Comparison of ENCODE assay signal across 26 mouse cellular contexts in genomic region chr2:60181696-60182095, GRCm38 (mm10). TPM values are rescaled to one million over a fixed set of nuclear protein-coding genes. Genes with fewer than 3 reads are reported as not detected.
A peak's percentile ranks its signal among the peaks of the same experiment; 100 is the strongest.
DNase-seq lines count a peak whose midpoint lies in the region; ATAC-seq and TF ChIP-seq lines count a peak whose summit lies in the region.
"Had no signal": no experiment of that assay in that cellular context is flagged by ENCODE, and none has a peak within 500 bp of the region (broad histone marks: within the 10 kb centered on the region; RNA-seq: fewer than 3 reads in every experiment).

No protein-coding gene starts in this region.

- TF ChIP-seq CTCF in hindbrain, postnatal 0 days (IDR thresholded peaks at IDR 0.05; ENCODE audit: low read depth), result peak; percentile 32; the same call in 1 of the 2 replicates
- peak; percentile 35 for TF ChIP-seq CTCF in liver, postnatal 0 days (IDR thresholded peaks at IDR 0.05; ENCODE audit: low read depth)

- no peak for TF ChIP-seq EP300 in liver, postnatal 0 days (IDR thresholded peaks at IDR 0.05; ENCODE audit: low read depth)

- 47% methylated on average over 2 of the region's 2 CpGs for WGBS in hindbrain, postnatal 0 days
- WGBS in hindbrain, embryonic 13.5 days, result 67% methylated on average over 2 of the region's 2 CpGs
- 29% methylated on average over 2 of the region's 2 CpGs for WGBS in liver, postnatal 0 days (ENCODE audit: insufficient replicate concordance)

- no peak overlapping the region for H3K4me2 ChIP-seq in hindbrain, postnatal 0 days (ENCODE audit: low read depth, low read length)
- no peak overlapping the region for H3K4me2 ChIP-seq in hindbrain, embryonic 13.5 days
- H3K4me2 ChIP-seq in liver, postnatal 0 days (ENCODE audit: low read depth, low read length), result no peak overlapping the region; the same call in 1 of the 2 replicates
- H3K4me2 ChIP-seq: midbrain, embryonic 15.5 days; stomach, embryonic 15.5 days had no signal

- no peak for DNase-seq in hindbrain, postnatal 0 days (ENCODE audit: low spot score)
- DNase-seq in liver, postnatal 0 days, result no peak
- no peak for DNase-seq in liver
- peak; percentile 31 for DNase-seq in 416B (ENCODE audit: low read depth)
- peak; percentile 24 for DNase-seq in adipocyte (ENCODE audit: low spot score)
- no peak for DNase-seq in heart, adult 8-10 months (ENCODE audit: low spot score)
- DNase-seq in left cerebral cortex, adult 11 months (ENCODE audit: low spot score), result no peak
- DNase-seq: adrenal gland, postnatal 36 days; cerebellum, adult 11 months; cerebellum, adult 9-11 months; gastrocnemius, postnatal 25 days; kidney, adult 18-20 months; kidney, postnatal 14 days; layer of hippocampus, postnatal 36 days; right cerebral cortex, adult 18-20 months; right cerebral cortex, postnatal 4 days; thymus, adult 18-20 months; thymus, postnatal 36 days had no signal

- H3K9ac ChIP-seq in hindbrain, postnatal 0 days (replicated peaks; ENCODE audit: low read length), result no peak overlapping the region
- no peak overlapping the region for H3K9ac ChIP-seq in hindbrain, embryonic 13.5 days
- H3K9ac ChIP-seq in liver, postnatal 0 days (replicated peaks), result no peak overlapping the region
- H3K9ac ChIP-seq: midbrain, embryonic 15.5 days; stomach, embryonic 15.5 days had no signal

- H3K36me3 ChIP-seq in hindbrain, postnatal 0 days (ENCODE audit: insufficient read depth, low read length), result no peaks in the 10 kb centered on the region
- no peaks in the 10 kb centered on the region for H3K36me3 ChIP-seq in hindbrain, embryonic 13.5 days
- H3K36me3 ChIP-seq in liver, postnatal 0 days (replicated peaks; ENCODE audit: insufficient read depth, low read length), result no peaks in the 10 kb centered on the region
- H3K36me3 ChIP-seq: embryonic facial prominence, embryonic 10.5 days; heart, embryonic 10.5 days; hindbrain, embryonic 10.5 days; midbrain, embryonic 15.5 days; stomach, embryonic 15.5 days had no signal

- H3K9me3 ChIP-seq in hindbrain, postnatal 0 days (ENCODE audit: low read length), result no peaks in the 10 kb centered on the region
- H3K9me3 ChIP-seq in hindbrain, embryonic 13.5 days, result no peaks in the 10 kb centered on the region
- no peaks in the 10 kb centered on the region for H3K9me3 ChIP-seq in liver, postnatal 0 days (ENCODE audit: low read length)
- H3K9me3 ChIP-seq: embryonic facial prominence, embryonic 10.5 days; heart, embryonic 10.5 days; hindbrain, embryonic 10.5 days; megakaryocyte, embryonic 14.5 days; midbrain, embryonic 15.5 days; stomach, embryonic 15.5 days had no signal

- no peak for ATAC-seq in hindbrain, postnatal 0 days
- no peak for ATAC-seq in hindbrain, embryonic 13.5 days (ENCODE audit: low FRiP score)
- peak; percentile 29; the same call in 1 of the 2 replicates for ATAC-seq in liver, postnatal 0 days
- ATAC-seq: forebrain, embryonic 16.5 days; midbrain, embryonic 15.5 days had no signal

- H3K4me3 ChIP-seq in hindbrain, postnatal 0 days (ENCODE audit: low read length), result no peak overlapping the region
- no peak overlapping the region for H3K4me3 ChIP-seq in hindbrain, embryonic 13.5 days
- H3K4me3 ChIP-seq in liver, postnatal 0 days (ENCODE audit: low read depth, low read length), result no peak overlapping the region
- H3K4me3 ChIP-seq: embryonic facial prominence, embryonic 10.5 days; heart, embryonic 10.5 days; hindbrain, embryonic 10.5 days; megakaryocyte, embryonic 14.5 days; midbrain, embryonic 15.5 days; stomach, embryonic 15.5 days had no signal

- no peak overlapping the region for H3K27ac ChIP-seq in hindbrain, postnatal 0 days
- H3K27ac ChIP-seq in hindbrain, embryonic 13.5 days, result no peak overlapping the region
- no peak overlapping the region for H3K27ac ChIP-seq in liver, postnatal 0 days (ENCODE audit: low read depth)
- H3K27ac ChIP-seq: embryonic facial prominence, embryonic 10.5 days; heart, embryonic 10.5 days; hindbrain, embryonic 10.5 days; midbrain, embryonic 15.5 days; stomach, embryonic 15.5 days had no signal

- no peaks in the 10 kb centered on the region for H3K27me3 ChIP-seq in hindbrain, postnatal 0 days (ENCODE audit: insufficient read depth, low read length)
- no peaks in the 10 kb centered on the region for H3K27me3 ChIP-seq in hindbrain, embryonic 13.5 days
- no peaks in the 10 kb centered on the region for H3K27me3 ChIP-seq in liver, postnatal 0 days (ENCODE audit: insufficient read depth, low read length)
- H3K27me3 ChIP-seq: megakaryocyte, embryonic 14.5 days; midbrain, embryonic 15.5 days; stomach, embryonic 15.5 days had no signal

- H3K4me1 ChIP-seq in hindbrain, postnatal 0 days (ENCODE audit: insufficient read depth, low read length), result no peaks in the 10 kb centered on the region
- no peaks in the 10 kb centered on the region for H3K4me1 ChIP-seq in hindbrain, embryonic 13.5 days (replicated peaks)
- no peaks in the 10 kb centered on the region for H3K4me1 ChIP-seq in liver, postnatal 0 days (ENCODE audit: insufficient read depth)
- H3K4me1 ChIP-seq: midbrain, embryonic 15.5 days; stomach, embryonic 15.5 days had no signal

RNA-seq across cellular contexts. Expression of gene Baz2b, which starts 27.9 kb away (rescaled TPM):
- 62.3 and 79.4 TPM in 2 replicates for total RNA-seq in hindbrain, postnatal 0 days (2014; rRNA removed)
- 71.3 and 74.7 TPM in 2 replicates for polyA plus RNA-seq in hindbrain, postnatal 0 days (2015; fragmentation: Nextera tagmentation; extraction: Ambion mirVana)
- polyA plus RNA-seq in hindbrain, embryonic 13.5 days (2015; fragmentation: Nextera tagmentation; extraction: Ambion mirVana), result 96.8 and 105 TPM in 2 replicates
- 19.7 and 21.7 TPM in 2 replicates for polyA plus RNA-seq in liver, postnatal 0 days (2015; fragmentation: Nextera tagmentation; extraction: Ambion mirVana)
- 10 to 100 TPM; 33.0 to 49.7 (median 44.0) TPM for total RNA-seq in heart, adult 8-10 months (2022)

RNA-seq across cellular contexts. Expression of gene March7, which starts 28.0 kb away (rescaled TPM):
- total RNA-seq in hindbrain, postnatal 0 days (2014; rRNA removed), result 57.5 and 77.2 TPM in 2 replicates
- polyA plus RNA-seq in hindbrain, postnatal 0 days (2015; fragmentation: Nextera tagmentation; extraction: Ambion mirVana), result 79.4 and 81.2 TPM in 2 replicates
- polyA plus RNA-seq in hindbrain, embryonic 13.5 days (2015; fragmentation: Nextera tagmentation; extraction: Ambion mirVana), result 98.9 and 101 TPM in 2 replicates
- 16.5 and 16.8 TPM in 2 replicates for polyA plus RNA-seq in liver, postnatal 0 days (2015; fragmentation: Nextera tagmentation; extraction: Ambion mirVana)
- total RNA-seq in heart, adult 8-10 months (2022), result 10 to 100 TPM; 20.8 to 33.6 (median 28.3) TPM

Comparison
In these comparisons a context has a peak if more than half of its experiments do, and no peak if none do; other contexts are left out.
1. DNase-seq: peak in 416B (single experiment) and adipocyte (single experiment); none in hindbrain, postnatal 0 days (single experiment), liver, postnatal 0 days (single experiment), liver (single experiment), heart, adult 8-10 months (single experiment) and left cerebral cortex, adult 11 months (single experiment).